Mouse (Mus musculus): ENCODE measurements around the gene Mindy1.

DNA sequence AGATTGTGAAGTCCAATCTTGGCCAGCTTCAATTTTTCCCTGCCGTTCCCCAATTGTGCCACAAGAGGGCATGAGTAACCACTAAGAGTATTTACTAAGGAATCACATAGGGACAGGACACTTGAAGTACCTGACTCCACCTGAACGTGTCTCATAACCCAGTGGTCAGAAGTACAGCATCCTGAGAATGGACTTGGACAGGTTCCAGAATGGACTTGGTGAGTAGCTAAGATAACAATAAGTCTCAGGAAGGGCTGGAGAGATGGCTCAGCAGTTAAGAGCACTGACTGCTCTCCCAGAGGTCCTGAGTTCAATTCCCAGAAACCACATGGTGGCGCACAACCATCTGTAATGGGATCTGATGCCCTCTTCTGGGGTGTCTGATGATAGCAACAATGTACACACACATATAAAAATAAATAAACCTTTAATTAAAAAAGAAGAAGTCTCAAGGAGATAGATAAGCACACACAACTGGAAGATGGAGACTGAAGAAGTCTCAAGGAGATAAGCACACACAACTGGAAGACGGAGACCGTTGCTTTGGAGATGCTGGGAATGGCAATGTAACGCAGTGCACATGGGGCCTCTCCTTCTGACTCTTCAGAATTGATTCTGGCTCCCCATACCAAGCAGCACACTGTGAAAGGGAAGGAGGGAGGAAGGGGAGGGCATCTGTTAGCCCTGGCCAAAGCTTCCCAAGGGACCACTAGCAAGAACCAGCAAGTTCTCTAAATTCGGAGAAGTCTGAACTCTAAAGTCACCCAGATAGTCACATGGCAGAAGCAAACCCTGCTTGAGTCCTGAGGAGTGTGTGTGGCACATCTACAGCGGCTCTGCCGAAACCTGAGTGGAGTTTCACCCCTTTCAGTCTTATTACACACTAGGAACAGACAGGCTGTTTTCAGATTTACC, 30.1 kb downstream of the Mindy1 start:
- TF ChIP-seq CTCF (IDR thresholded peaks at IDR 0.05; ENCODE audit: control insufficient read depth, insufficient read depth, low read length) (0 out of 2 replicates have a peak, but pooled peaks have one; percentile 11), POLR2A (IDR thresholded peaks at IDR 0.05; ENCODE audit: borderline replicate concordance, control insufficient read depth, low read depth, low read length) (no peak)

Data from bone marrow, adult 2 months (tissue).